Mouse (Mus musculus) right cerebral cortex, postnatal 14 days (tissue): ENCODE results near the gene Mb21d2.

Source experiments
- DNase-seq: peaks from one replicate; pipeline ENCODE4 v3.0.0; 2022

Gene Mb21d2

GRCm38 (mm10) chr16:28859009-28859288, 70.5 kb downstream of the Mb21d2 start:
- DNase-seq: no peak

DNA sequence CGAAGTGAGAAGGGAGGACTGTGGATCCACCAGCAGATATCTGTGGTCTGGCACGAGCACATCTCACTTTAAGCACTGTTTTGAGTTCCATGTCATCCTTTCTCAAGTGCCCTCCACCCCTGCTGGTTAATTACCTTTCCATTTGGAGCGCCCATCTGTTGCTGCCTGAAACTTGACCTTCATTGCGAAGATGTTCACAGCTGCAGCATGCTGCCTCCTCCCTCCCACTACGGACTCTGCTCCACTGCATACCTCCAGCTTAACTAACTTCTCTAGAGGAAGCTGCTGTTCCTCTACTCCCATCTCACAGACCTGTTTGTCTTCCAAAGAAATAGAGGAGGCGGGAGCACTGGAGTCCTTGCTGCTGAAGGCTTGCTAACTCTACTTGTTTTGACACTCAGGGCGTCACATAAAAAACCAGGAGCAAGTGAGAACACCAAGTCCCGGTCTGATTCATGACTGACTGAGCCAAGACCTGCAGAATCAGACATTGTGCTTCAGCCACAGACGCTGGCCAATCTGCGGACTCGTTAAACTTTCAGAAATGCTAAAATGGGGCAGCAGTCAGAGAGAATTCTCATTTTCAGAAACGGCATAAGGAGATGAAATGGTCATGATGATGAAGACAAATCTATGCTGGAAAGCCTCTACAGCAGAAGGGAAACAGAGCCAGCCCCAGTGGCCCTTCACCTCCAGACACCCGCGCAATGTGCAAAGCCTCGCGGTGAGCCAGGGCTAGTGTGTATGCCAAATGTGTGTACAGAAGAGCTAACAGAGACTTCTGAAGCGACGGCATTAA, 71.1 kb downstream of the Mb21d2 start:
- DNase-seq: no peak

GRCm38 (mm10) chr16:28851409-28851821, 78.1 kb downstream of the Mb21d2 start:
- no peak for DNase-seq

DNA sequence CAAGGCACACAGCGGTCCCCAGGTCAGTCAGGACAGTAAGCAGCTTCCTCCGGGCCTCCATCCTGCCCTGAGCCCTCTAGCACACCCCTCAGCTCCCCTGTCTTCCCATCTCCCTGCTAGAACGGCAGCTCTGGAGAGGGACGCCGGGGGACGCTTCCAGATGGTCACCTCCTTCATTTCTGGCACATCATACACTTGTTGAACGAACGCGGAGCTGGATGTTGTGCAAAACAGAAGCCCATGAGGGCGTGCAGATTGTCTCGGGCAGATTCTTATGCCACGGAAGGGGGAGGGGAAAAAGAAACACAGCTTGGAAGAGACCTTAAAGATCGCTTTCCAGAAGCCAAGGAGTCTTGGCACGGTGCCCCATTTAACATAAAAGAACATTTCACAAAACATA, 78.6 kb downstream of the Mb21d2 start:
- peak; percentile 19 for DNase-seq

DNA sequence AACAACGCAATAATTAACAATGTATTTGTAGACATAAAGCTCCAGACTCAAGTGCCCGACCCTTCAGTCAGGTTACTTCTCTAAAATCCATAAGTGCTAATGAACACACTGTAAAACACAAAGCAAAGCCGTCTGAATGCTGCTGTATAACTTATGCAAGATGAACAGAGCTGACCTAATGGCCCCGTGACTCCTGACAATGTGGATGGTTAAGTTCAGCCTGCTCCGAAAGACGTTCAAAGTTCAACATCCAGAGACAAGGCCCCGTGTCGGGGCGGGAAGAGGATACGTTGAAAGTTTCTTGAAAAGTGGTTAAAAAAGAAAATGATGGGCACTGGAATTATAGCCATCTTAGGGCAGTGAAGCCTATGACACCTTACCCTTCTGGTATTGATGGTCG, 83.3 kb downstream of the Mb21d2 start:
- DNase-seq: no peak

DNA sequence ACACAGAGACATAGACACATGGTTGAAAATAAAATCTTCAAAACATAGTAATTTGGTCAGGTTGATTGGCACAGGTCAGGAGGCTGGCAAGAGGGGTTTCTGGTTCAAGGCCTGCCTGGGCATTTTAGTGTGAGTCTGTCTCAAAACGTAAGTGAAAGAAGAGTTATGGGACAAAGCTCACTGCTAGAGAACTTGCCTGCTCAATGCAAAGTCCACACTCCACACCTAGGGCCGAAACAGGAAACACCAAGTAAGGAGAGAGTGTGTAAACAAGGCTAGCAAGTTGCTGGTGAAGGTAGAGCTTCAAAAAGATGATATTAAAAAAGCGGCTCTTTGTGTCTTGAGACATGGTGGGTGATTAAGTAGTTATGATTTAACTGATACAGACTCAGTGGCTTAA, 84.1 kb downstream of the Mb21d2 start:
- DNase-seq: no peak

GRCm38 (mm10) chr16:28841102-28841501, 88.4 kb downstream of the Mb21d2 start:
- no peak for DNase-seq

GRCm38 (mm10) chr16:28840075-28840974, 89.1 kb downstream of the Mb21d2 start:
- peak; percentile 76 for DNase-seq

- DNase-seq: no peak
Observed at GRCm38 (mm10) chr16:28839575-28839974, 89.9 kb downstream of the Mb21d2 start.

GRCm38 (mm10) chr16:28838016-28838415, 91.5 kb downstream of the Mb21d2 start:
- DNase-seq: peak; percentile 60

GRCm38 (mm10) chr16:28832085-28832635, 97.3 kb downstream of the Mb21d2 start:
- DNase-seq: no peak

- no peak for DNase-seq
Observed at GRCm38 (mm10) chr16:28829263-28829955, 100.1 kb downstream of the Mb21d2 start.

- DNase-seq: no peak
Observed at GRCm38 (mm10) chr16:28824781-28825180, 104.7 kb downstream of the Mb21d2 start.

DNA sequence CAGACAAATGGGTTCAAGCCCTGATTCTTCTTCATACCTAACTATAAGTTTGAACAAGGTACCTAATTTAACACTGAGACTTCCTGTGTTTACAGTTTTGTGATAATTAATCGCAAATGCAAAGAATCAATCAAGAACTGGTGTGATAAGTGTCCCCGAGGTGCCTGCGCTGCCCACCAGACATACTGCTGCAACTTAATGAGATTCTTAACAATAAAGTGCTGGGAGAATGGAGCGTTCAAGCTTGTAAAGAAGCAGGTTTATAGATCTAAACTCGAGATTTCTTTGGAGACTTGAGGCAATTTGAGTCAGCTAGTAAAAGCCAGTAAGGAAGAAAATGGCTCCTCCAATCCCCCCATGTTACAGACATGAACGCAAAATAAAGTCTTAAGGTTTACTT, 107.7 kb downstream of the Mb21d2 start:
- no peak for DNase-seq

DNA sequence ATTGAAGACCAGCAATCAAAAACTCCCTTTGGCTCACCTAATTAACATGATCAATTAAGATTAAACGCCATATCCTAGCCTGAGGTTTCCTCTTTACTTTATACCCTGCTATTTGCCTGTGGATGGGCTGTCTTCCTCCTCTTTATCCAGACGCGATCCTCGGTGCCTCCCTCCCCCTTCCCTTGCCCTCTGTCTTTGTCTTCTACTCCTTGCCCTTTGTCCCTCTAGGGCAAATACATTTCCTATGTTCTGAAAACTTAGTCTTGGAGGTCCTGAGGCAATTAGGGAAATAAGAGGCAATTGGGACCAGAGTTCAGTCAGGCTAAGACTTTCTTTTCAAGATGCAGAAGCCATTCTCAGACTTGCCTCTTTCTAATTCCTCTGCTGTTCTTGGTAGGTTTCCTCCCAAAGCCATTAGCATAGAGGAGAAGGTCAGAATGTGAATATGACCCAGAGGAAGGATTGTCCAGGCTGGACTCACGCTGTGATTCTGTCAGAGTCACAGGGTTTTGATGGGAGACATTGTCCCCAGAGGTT, 110.7 kb downstream of the Mb21d2 start:
- DNase-seq: no peak

DNA sequence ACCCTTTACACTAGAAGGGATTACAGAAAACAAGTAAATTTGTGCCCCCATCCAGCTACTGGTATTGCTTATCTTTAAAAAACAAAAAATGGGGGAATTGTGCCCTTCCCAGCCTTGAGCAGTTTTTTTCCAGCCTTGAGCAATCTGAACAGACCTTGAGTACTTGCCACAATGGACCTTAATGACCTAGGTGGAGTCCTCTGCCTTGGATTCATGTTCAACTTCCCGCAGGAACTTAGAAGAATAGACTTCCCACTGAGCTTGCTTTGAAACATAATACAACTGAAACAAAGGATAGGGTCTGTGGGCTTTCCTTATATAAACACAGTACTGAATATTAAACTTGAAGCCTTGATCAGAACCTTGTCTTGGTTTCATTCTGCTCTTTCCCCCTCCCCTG, 116.2 kb downstream of the Mb21d2 start:
- DNase-seq: no peak

GRCm38 (mm10) chr16:28809089-28809488, 120.4 kb downstream of the Mb21d2 start:
- no peak for DNase-seq

GRCm38 (mm10) chr16:28793115-28793514, 136.4 kb downstream of the Mb21d2 start:
- peak; percentile 40 for DNase-seq
